Mouse (Mus musculus): Measurements from ENCODE around the gene Cln6. TPM values are rescaled to one million over a fixed set of nuclear protein-coding genes. Genes with fewer than 3 reads are reported as not detected.

Cln6 gene
- 7.2 and 10.5 TPM in 2 replicates for polyA plus RNA-seq (2021; fragmentation: Nextera tagmentation)
- long read RNA-seq, experiment 1, transcript Cln6-201 (7 exons, 2,142 nt) = major isoform, 7 of 10 reads
- long read RNA-seq, experiment 1, partial matches to known transcripts = 0 of 10 reads
- long read RNA-seq, experiment 1, other reads (novel, unspliced or antisense) = 3 of 10 reads
- long read RNA-seq, experiment 2, transcript Cln6-201 (7 exons, 2,142 nt) = major isoform, 31 of 38 reads
- long read RNA-seq, experiment 2, partial matches to known transcripts = 1 of 38 reads
- long read RNA-seq, experiment 2, other reads (novel, unspliced or antisense) = 6 of 38 reads

GRCm38 (mm10) chr9:62838506-62839171 lies at the start of gene Cln6:
Gene Cln6 (plus strand): TSS chr9:62838785.

GRCm38 (mm10) chr9:62811516-62812121 lies 27.0 kb upstream of the Cln6 start, which contains the start of gene Fem1b:
Gene Fem1b (minus strand): TSS chr9:62811934.

GRCm38 (mm10) chr9:62857719-62858261 lies 19.2 kb downstream of the Cln6 start, which contains the start of gene Calml4:
Gene Calml4 (plus strand): TSS chr9:62858080.

Other genes with a start within 250 kb of the Cln6 start
- gene Itga11, start 161.0 kb upstream of the Cln6 start, polyA plus RNA-seq (2021; fragmentation: Nextera tagmentation) = 0.85 and 1.0 TPM in 2 replicates
- 8.5 and 9.9 TPM in 2 replicates for gene Fem1b, start 26.9 kb upstream of the Cln6 start, polyA plus RNA-seq (2021; fragmentation: Nextera tagmentation)
- 9.1 and 75.4 TPM in 2 replicates for gene Calml4, start 19.3 kb downstream of the Cln6 start, polyA plus RNA-seq (2021; fragmentation: Nextera tagmentation)
- 23.1 and 25.3 TPM in 2 replicates for gene Pias1, start 149.1 kb downstream of the Cln6 start, polyA plus RNA-seq (2021; fragmentation: Nextera tagmentation)

All from layer of hippocampus, adult 6 months (tissue).